In the genomic region with DNA sequence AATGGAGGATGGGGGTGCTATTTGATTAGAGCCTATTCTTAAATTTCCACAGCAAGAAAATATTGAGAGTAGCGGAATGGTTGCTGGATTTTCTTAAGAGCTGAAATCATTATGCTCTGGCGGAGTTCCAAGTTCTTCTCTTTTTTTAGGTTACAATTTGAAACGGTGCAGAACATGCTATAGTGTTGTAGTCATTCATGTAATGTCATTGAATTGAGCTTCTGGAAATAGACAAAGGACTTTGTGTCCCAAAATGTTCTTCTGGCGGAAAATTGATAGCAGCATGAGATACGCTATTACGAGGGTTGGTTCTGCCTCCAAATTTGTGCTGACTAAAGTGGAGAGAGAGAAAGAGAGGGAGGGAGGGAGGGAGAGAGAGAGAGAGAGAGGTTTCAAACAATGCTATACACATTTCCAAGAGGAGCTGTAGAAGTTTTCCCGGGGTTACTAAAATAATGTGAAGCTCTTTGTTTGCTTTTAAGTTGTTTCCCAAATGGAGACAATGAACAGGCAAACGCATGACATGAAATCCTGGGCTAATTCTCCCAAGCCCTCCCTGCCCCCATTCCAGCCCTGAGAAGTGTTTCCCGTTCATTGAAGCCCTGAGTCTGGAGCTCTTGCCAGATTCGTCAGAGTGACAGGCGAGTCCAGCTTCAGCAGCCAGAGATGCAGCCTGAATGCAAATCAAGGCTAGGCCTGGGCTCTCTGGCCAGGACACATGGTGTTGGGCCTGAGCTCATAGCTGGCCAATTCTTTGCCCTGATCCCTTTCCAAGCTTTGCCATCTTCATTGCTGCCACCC, we compare ENCODE assay signal across 9 mouse cellular contexts.
DNase-seq lines count a peak whose midpoint lies in the region; ATAC-seq and TF ChIP-seq lines count a peak whose summit lies in the region.
"Had no signal": no experiment of that assay in that cellular context is flagged by ENCODE, and none has a peak within 500 bp of the region (broad histone marks: within the 10 kb centered on the region; RNA-seq: fewer than 3 reads in every experiment).

No protein-coding gene starts in this region.

- peak; percentile 73 for ATAC-seq in intestine, embryonic 15.5 days
- no peak for ATAC-seq in lung, postnatal 0 days

- no peak overlapping the region for H3K9ac ChIP-seq in intestine, embryonic 15.5 days
- no peak overlapping the region for H3K9ac ChIP-seq in lung, postnatal 0 days (replicated peaks; ENCODE audit: low read depth)

- no peak for TF ChIP-seq EP300 in lung, postnatal 0 days (IDR thresholded peaks at IDR 0.05)

- H3K4me3 ChIP-seq in intestine, embryonic 15.5 days (replicated peaks), result no peak overlapping the region
- no peak overlapping the region for H3K4me3 ChIP-seq in lung, postnatal 0 days (ENCODE audit: low read depth, low read length)
- H3K4me3 ChIP-seq: myocyte had no signal

- peaks cover 10% of the 10 kb centered on the region; the same call in 1 of the 2 replicates for H3K4me1 ChIP-seq in intestine, embryonic 15.5 days (replicated peaks)
- H3K4me1 ChIP-seq in lung, postnatal 0 days (ENCODE audit: insufficient read depth, low read depth, low read length), result peaks cover 4% of the 10 kb centered on the region; the same call in 1 of the 2 replicates

- H3K4me2 ChIP-seq in intestine, embryonic 15.5 days (replicated peaks), result no peak overlapping the region
- no peak overlapping the region for H3K4me2 ChIP-seq in lung, postnatal 0 days (replicated peaks; ENCODE audit: low read depth, low read length)

- no peaks in the 10 kb centered on the region for H3K9me3 ChIP-seq in intestine, embryonic 15.5 days
- H3K9me3 ChIP-seq in lung, postnatal 0 days (ENCODE audit: low read length), result no peaks in the 10 kb centered on the region

- no peaks in the 10 kb centered on the region for H3K36me3 ChIP-seq in intestine, embryonic 15.5 days
- no peaks in the 10 kb centered on the region for H3K36me3 ChIP-seq in lung, postnatal 0 days (ENCODE audit: insufficient read depth, low read length)

- WGBS in intestine, embryonic 15.5 days, result 24% methylated on average over 11 of the region's 11 CpGs
- 22% methylated on average over 11 of the region's 11 CpGs for WGBS in lung, postnatal 0 days

- DNase-seq in ovary, postnatal 14 days (ENCODE audit: low spot score), result peak; percentile 4
- no peak for DNase-seq in ovary, adult 18-20 months (ENCODE audit: low spot score)
- DNase-seq in gastrocnemius, postnatal 10 days, result peak; percentile 20
- DNase-seq in lung, postnatal 0 days (ENCODE audit: low spot score), result peak; percentile 46
- DNase-seq in right cerebral cortex, postnatal 36 days (ENCODE audit: low spot score in 2 of 2), result peak; percentile 71 to 80
- DNase-seq in kidney, postnatal 10 days, result no peak
- DNase-seq in thymus, postnatal 14 days, result no peak

- no peaks in the 10 kb centered on the region for H3K27me3 ChIP-seq in intestine, embryonic 15.5 days (replicated peaks)
- no peaks in the 10 kb centered on the region for H3K27me3 ChIP-seq in lung, postnatal 0 days (replicated peaks; ENCODE audit: insufficient read depth, low read length)

- 0 out of 2 replicates have a peak overlapping the region, but pooled peaks have one; percentile 32 for H3K27ac ChIP-seq in intestine, embryonic 15.5 days
- no peak overlapping the region for H3K27ac ChIP-seq in lung, postnatal 0 days (ENCODE audit: low read length)

- TF ChIP-seq CTCF in lung, postnatal 0 days (IDR thresholded peaks at IDR 0.05), result no peak

Comparison
In these comparisons a context has a peak if more than half of its experiments do, and no peak if none do; other contexts are left out.
1. DNase-seq: peak in ovary, postnatal 14 days (single experiment), gastrocnemius, postnatal 10 days (single experiment), lung, postnatal 0 days (single experiment) and right cerebral cortex, postnatal 36 days (2 of 2); none in ovary, adult 18-20 months (single experiment), kidney, postnatal 10 days (single experiment) and thymus, postnatal 14 days (single experiment).